Mouse (Mus musculus): Measurements from ENCODE around the gene Gm39566. TPM values are rescaled to one million over a fixed set of nuclear protein-coding genes. Genes with fewer than 3 reads are reported as not detected.
A peak's percentile ranks its signal among the peaks of the same experiment; 100 is the strongest.

Gm39566 gene
- polyA plus RNA-seq, 1 experiment, result 0.02 TPM

DNA sequence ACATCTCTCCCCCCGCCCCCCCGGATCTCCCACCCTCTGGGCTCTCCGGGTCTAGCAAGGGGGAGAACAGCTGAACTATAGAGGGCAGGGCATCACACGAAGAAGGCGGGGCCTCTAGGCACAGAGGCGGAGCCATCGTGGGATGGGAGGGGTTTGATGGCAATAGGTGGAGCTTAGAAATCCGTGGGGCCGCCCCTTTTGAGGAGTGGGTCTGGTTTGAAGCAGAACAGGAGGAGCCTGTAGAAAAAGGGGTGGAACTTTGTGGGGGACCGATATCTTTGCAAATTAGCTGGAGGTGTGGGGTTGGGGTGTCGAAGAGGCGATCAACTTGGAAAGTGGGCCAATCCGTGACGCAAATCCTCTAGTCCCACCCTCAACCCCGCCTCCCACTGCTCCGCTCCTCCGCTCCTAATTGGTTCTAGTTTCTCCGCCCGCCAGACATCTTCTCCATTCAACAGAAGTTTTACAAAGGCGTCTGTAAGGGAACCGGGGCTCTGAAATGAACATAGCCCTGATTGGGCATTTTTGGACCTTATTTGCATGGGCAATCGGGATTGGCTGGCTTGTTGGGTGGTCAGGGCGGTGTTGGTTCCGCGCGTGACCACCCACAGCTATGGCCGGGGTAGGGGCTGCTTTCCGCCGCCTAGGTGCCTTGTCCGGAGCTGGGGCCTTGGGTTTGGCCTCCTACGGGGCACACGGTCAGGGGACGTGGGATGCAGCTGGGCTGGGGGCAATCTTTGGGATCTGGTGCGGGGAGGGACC, 23.0 kb upstream of the Gm39566 start, which contains the start of gene Tmem256:
Gene Tmem256, plus strand, starts transcription at position 563 of the 762 bp plus-strand sequence.
- peak within 1 kb of the TSS; percentile 39 for H3K4me3 ChIP-seq
- H3ac ChIP-seq (ENCODE audit: control insufficient read depth, insufficient read length), result peak within 1 kb of the TSS; percentile 84
- no peaks in the 10 kb centered on the region for H3K27me3 ChIP-seq (ENCODE audit: control insufficient read depth, insufficient read depth, insufficient read length)
- H3K36me3 ChIP-seq (ENCODE audit: control insufficient read depth, insufficient read depth), result no peaks in the 10 kb centered on the region
- TF ChIP-seq POLR2AphosphoS2 (IDR thresholded peaks at IDR 0.05; ENCODE audit: insufficient read length, low read depth) (peak; percentile 86), MYOD1 (IDR thresholded peaks at IDR 0.05; ENCODE audit: control insufficient read depth in 1 of 3, insufficient read length in 2 of 3, low read depth in 2 of 3) (peak in 2 of 3 experiments; percentile 13 to 23), CEBPB (IDR thresholded peaks at IDR 0.05; ENCODE audit: insufficient read depth, poor library complexity, severe bottlenecking) (no peak), MYOG (IDR thresholded peaks at IDR 0.05; ENCODE audit: control insufficient read depth in 1 of 3, insufficient read depth in 1 of 3, insufficient read length in 2 of 3, low read depth in 2 of 3) (peak in 2 of 3 experiments; percentile 38 to 42), SRF (IDR thresholded peaks at IDR 0.05; ENCODE audit: control insufficient read depth, insufficient read length, low read depth) (peak; percentile 8), POLR2A (IDR thresholded peaks at IDR 0.05; ENCODE audit: insufficient read length, low read depth) (peak; percentile 81), REST (IDR thresholded peaks at IDR 0.05; ENCODE audit: insufficient read depth, insufficient read length) (no peak), E2F4 (IDR thresholded peaks at IDR 0.05; ENCODE audit: insufficient read depth) (peak; percentile 58), MAX (IDR thresholded peaks at IDR 0.05; ENCODE audit: low read depth) (no peak), TCF3 (IDR thresholded peaks at IDR 0.05; ENCODE audit: insufficient read length, low read depth) (no peak), TCF12 (IDR thresholded peaks at IDR 0.05; ENCODE audit: insufficient read depth, poor library complexity, severe bottlenecking) (no peak), USF1 (IDR thresholded peaks at IDR 0.05; ENCODE audit: low read depth) (no peak)
- H3K79me2 ChIP-seq (ENCODE audit: control insufficient read depth, insufficient read depth), result no peaks in the 10 kb centered on the region
- H3K4me2 ChIP-seq (ENCODE audit: low read depth), result peak within 1 kb of the TSS; percentile 86

DNA sequence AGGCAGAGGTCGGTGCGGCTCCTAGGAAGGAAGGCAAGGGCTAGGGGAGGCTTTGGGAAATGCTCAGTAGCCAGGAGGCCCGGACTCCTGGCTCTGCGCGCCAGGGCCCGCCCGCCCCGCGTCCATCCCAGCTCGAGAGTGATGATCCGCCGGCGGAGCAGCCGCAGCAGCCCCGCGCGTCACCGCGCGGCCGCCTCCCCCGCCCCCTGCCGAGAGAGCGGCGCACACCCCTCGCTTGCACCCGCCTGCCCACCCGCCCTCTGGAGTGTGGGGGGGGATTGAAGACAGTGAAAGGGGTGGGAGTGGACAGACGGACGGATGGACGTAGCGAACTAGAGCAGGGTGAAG, 22.5 kb upstream of the Gm39566 start, which contains the start of gene Nlgn2:
Gene Nlgn2, minus strand, starts transcription at position 181 of the 348 bp plus-strand sequence.
- Histone ChIP-seq H3K36me3 (ENCODE audit: control insufficient read depth, insufficient read depth) (no peaks in the 10 kb centered on the region), H3ac (ENCODE audit: control insufficient read depth, insufficient read length) (peak within 1 kb of the TSS; percentile 84), H3K79me2 (ENCODE audit: control insufficient read depth, insufficient read depth) (no peaks in the 10 kb centered on the region), H3K4me2 (ENCODE audit: low read depth) (peak within 1 kb of the TSS; percentile 86), H3K27me3 (ENCODE audit: control insufficient read depth, insufficient read depth, insufficient read length) (no peaks in the 10 kb centered on the region), H3K4me3 (peak within 1 kb of the TSS; percentile 39)
- TF ChIP-seq POLR2A (IDR thresholded peaks at IDR 0.05; ENCODE audit: insufficient read length, low read depth) (peak; percentile 68), POLR2AphosphoS2 (IDR thresholded peaks at IDR 0.05; ENCODE audit: insufficient read length, low read depth) (no peak)

DNA sequence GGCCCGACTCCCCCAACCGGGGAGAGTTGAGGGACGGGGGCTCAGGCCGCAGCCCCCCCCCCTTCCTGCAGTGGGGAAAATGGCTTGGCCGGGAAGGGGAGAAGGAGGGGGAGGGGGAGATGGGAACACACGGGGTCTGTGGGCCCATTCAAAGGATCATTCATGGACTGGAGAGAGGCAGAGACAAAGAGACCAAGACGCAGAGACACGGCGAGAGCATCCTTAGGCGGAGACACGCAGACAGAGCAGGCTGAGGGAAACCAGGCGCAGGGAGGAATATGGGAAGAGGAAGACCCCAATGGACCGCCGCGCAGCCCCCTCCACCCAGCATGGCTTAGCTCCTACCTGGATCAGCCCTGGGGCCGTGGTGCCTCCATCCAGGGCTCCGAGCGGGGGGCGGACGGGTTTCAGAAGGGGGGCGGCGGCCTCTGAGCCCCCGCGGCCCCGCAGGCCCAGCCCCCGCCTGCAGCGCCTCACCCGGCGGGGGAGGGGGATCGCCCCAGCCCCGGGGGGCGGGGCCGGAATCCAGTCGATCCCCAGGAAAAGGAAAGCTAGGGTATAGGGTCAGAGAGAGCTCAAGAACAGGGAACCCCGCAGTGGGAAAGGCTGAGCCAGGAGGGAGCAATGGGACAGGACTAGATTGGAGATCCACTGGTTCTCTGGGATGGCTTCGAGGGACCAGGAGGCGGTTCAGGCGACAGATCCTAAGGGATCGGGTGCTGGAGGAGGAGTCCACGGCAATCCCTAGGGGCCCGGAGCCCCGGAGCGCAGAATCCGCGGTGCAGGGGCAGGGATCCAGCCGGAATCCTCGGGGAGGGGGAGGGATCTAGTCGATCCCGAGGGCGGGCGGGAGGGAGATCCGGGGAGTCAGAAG, 21.8 kb upstream of the Gm39566 start:
- H3K4me3 ChIP-seq, result peak overlapping the region; percentile 39
- H3K79me2 ChIP-seq (ENCODE audit: control insufficient read depth, insufficient read depth), result no peaks in the 10 kb centered on the region
- no peaks in the 10 kb centered on the region for H3K36me3 ChIP-seq (ENCODE audit: control insufficient read depth, insufficient read depth)
- H3ac ChIP-seq (ENCODE audit: control insufficient read depth, insufficient read length), result peak overlapping the region; percentile 84
- peak overlapping the region; percentile 86 for H3K4me2 ChIP-seq (ENCODE audit: low read depth)
- TF ChIP-seq POLR2AphosphoS2 (IDR thresholded peaks at IDR 0.05; ENCODE audit: insufficient read length, low read depth) (no peak), TCF3 (IDR thresholded peaks at IDR 0.05; ENCODE audit: insufficient read length, low read depth) (no peak), SRF (IDR thresholded peaks at IDR 0.05; ENCODE audit: control insufficient read depth, insufficient read length, low read depth) (no peak), CEBPB (IDR thresholded peaks at IDR 0.05; ENCODE audit: insufficient read depth, poor library complexity, severe bottlenecking) (no peak), MYOG (IDR thresholded peaks at IDR 0.05; ENCODE audit: control insufficient read depth in 1 of 3, insufficient read depth in 1 of 3, insufficient read length in 2 of 3, low read depth in 2 of 3) (no peak), USF1 (IDR thresholded peaks at IDR 0.05; ENCODE audit: low read depth) (no peak), POLR2A (IDR thresholded peaks at IDR 0.05; ENCODE audit: insufficient read length, low read depth) (no peak), MYOD1 (IDR thresholded peaks at IDR 0.05; ENCODE audit: control insufficient read depth in 1 of 3, insufficient read length in 2 of 3, low read depth in 2 of 3) (no peak), TCF12 (IDR thresholded peaks at IDR 0.05; ENCODE audit: insufficient read depth, poor library complexity, severe bottlenecking) (no peak), MAX (IDR thresholded peaks at IDR 0.05; ENCODE audit: low read depth) (no peak), E2F4 (IDR thresholded peaks at IDR 0.05; ENCODE audit: insufficient read depth) (no peak), REST (IDR thresholded peaks at IDR 0.05; ENCODE audit: insufficient read depth, insufficient read length) (no peak)
- H3K27me3 ChIP-seq (ENCODE audit: control insufficient read depth, insufficient read depth, insufficient read length), result no peaks in the 10 kb centered on the region

DNA sequence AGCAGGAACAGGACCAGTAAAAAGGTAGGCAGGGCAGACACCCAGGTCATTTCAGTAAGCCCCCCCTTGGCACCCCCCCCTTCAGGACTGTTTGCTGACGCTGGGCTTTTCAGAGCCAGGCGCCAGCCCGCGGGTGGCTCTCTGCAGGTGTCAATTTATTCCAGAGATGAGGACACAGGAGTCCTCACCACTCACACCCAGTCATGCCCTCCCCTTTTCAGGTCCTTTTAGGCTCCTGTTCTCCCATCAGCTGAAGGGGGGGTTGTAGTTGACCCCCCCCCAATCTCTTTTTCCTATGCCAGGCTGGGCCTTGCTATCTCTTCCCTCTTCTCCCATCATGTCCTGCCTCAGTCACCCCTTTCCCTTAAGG, 20.9 kb upstream of the Gm39566 start:
- Histone ChIP-seq H3K4me2 (ENCODE audit: low read depth) (peak overlapping the region; percentile 86), H3K36me3 (ENCODE audit: control insufficient read depth, insufficient read depth) (no peaks in the 10 kb centered on the region), H3K27me3 (ENCODE audit: control insufficient read depth, insufficient read depth, insufficient read length) (no peaks in the 10 kb centered on the region), H3K79me2 (ENCODE audit: control insufficient read depth, insufficient read depth) (no peaks in the 10 kb centered on the region), H3ac (ENCODE audit: control insufficient read depth, insufficient read length) (no peak overlapping the region), H3K4me3 (peak overlapping the region; percentile 39)
- TF ChIP-seq POLR2AphosphoS2 (IDR thresholded peaks at IDR 0.05; ENCODE audit: insufficient read length, low read depth) (no peak), USF1 (IDR thresholded peaks at IDR 0.05; ENCODE audit: low read depth) (no peak), REST (IDR thresholded peaks at IDR 0.05; ENCODE audit: insufficient read depth, insufficient read length) (no peak), TCF3 (IDR thresholded peaks at IDR 0.05; ENCODE audit: insufficient read length, low read depth) (no peak), TCF12 (IDR thresholded peaks at IDR 0.05; ENCODE audit: insufficient read depth, poor library complexity, severe bottlenecking) (no peak), MYOD1 (IDR thresholded peaks at IDR 0.05; ENCODE audit: control insufficient read depth in 1 of 3, insufficient read length in 2 of 3, low read depth in 2 of 3) (no peak), CEBPB (IDR thresholded peaks at IDR 0.05; ENCODE audit: insufficient read depth, poor library complexity, severe bottlenecking) (no peak), MYOG (IDR thresholded peaks at IDR 0.05; ENCODE audit: control insufficient read depth in 1 of 3, insufficient read depth in 1 of 3, insufficient read length in 2 of 3, low read depth in 2 of 3) (no peak), MAX (IDR thresholded peaks at IDR 0.05; ENCODE audit: low read depth) (no peak), POLR2A (IDR thresholded peaks at IDR 0.05; ENCODE audit: insufficient read length, low read depth) (no peak), SRF (IDR thresholded peaks at IDR 0.05; ENCODE audit: control insufficient read depth, insufficient read length, low read depth) (no peak), E2F4 (IDR thresholded peaks at IDR 0.05; ENCODE audit: insufficient read depth) (no peak)
